Mouse (Mus musculus): ENCODE data around the gene Retsat.

DNA sequence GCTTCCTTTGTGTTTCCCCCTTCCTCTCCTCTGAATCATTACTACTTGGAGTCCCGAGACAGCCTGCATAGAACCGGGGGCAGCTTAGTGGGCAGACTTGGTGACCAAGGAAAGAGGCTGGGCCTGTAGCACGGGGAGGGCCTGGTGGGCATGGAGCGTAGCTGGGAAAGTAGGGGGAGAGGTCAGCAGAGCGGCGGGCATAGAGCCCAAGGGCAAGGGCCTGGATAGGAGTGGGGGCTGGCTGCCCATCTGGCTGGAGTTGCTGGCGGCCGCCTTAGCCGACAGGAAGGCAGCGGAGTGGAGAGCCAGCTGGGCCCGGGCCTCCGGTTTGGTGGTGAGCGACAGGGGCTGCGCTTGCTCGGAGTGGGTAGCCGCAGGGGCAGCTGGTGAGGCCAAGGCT lies 29.0 kb downstream of the Retsat start:
- TF ChIP-seq POLR2A (IDR thresholded peaks at IDR 0.05; ENCODE audit: borderline replicate concordance, control insufficient read depth, low read depth, low read length): no peak
- no peak for TF ChIP-seq CTCF (IDR thresholded peaks at IDR 0.05; ENCODE audit: control insufficient read depth, insufficient read depth, low read length)

All from bone marrow, adult 2 months (tissue).